Mouse (Mus musculus) testis, adult 2 months (tissue): ENCODE results near the gene Pianp.

Experiments used
- CTCF ChIP-seq: fragments of 200-500 bp; IDR thresholded peaks from 2 replicates; pipeline ENCODE4 v1.5.1; 2012; ENCODE audit warnings: low read depth, mild to moderate bottlenecking, inconsistent platforms, low read length, moderate library complexity; ENCODE audit not compliant: control insufficient read depth, insufficient read depth, insufficient replicate concordance
- POLR2A ChIP-seq: fragments of 200-500 bp; IDR thresholded peaks from 2 replicates; pipeline ENCODE4 v1.6.1; 2012; ENCODE audit warnings: low read depth, mild to moderate bottlenecking, inconsistent platforms, low read length, moderate library complexity; ENCODE audit not compliant: control insufficient read depth

GRCm38 (mm10) chr6:124965747-124966146, 30.7 kb upstream of the Pianp start:
- no peak for TF ChIP-seq CTCF
- no peak for TF ChIP-seq POLR2A
